Mouse (Mus musculus): ENCODE results near the gene Zfp541. TPM values are rescaled to one million over a fixed set of nuclear protein-coding genes. Genes with fewer than 3 reads are reported as not detected.

Gene Zfp541
- polyA plus RNA-seq, 1 experiment from 2014 or later, result 0.16 TPM

- Histone ChIP-seq H3K9me3 (ENCODE audit: control insufficient read depth, low read length) (no peaks in the 10 kb centered on the region), H3K27ac (no peak overlapping the region), H3K9ac (no peak overlapping the region), H3K27me3 (ENCODE audit: control insufficient read depth, insufficient read depth, low read length) (no peaks in the 10 kb centered on the region), H3K36me3 (replicated peaks; ENCODE audit: control insufficient read depth, insufficient read depth) (0 out of 2 replicates have a peak, but pooled peaks cover 6% of the 10 kb centered on the region), H3K4me3 (replicated peaks; ENCODE audit: low read length) (no peak overlapping the region), H3K4me1 (replicated peaks; ENCODE audit: control insufficient read depth, insufficient read depth, low read length) (no peaks in the 10 kb centered on the region; the same call in 1 of the 2 replicates), H3K4me2 (replicated peaks) (no peak overlapping the region)
- no peak for DNase-seq (ENCODE audit: low spot score)
- 84% methylated on average over 6 of the region's 6 CpGs for WGBS
- no peak for ATAC-seq (ENCODE audit: low FRiP score)
Observed at GRCm38 (mm10) chr7:16028102-16028927, 33.3 kb upstream of the Zfp541 start.

- no peaks in the 10 kb centered on the region for H3K27me3 ChIP-seq (ENCODE audit: control insufficient read depth, insufficient read depth, low read length)
- no peak overlapping the region for H3K4me2 ChIP-seq (replicated peaks)
- no peaks in the 10 kb centered on the region for H3K9me3 ChIP-seq (ENCODE audit: control insufficient read depth, low read length)
- H3K9ac ChIP-seq, result no peak overlapping the region
- 90% methylated on average over 4 of the region's 4 CpGs for WGBS
- no peaks in the 10 kb centered on the region; the same call in 1 of the 2 replicates for H3K4me1 ChIP-seq (replicated peaks; ENCODE audit: control insufficient read depth, insufficient read depth, low read length)
- H3K36me3 ChIP-seq (replicated peaks; ENCODE audit: control insufficient read depth, insufficient read depth), result 0 out of 2 replicates have a peak, but pooled peaks cover 6% of the 10 kb centered on the region
- no peak overlapping the region for H3K4me3 ChIP-seq (replicated peaks; ENCODE audit: low read length)
- H3K27ac ChIP-seq, result no peak overlapping the region
- ATAC-seq (ENCODE audit: low FRiP score) (no peak), DNase-seq (ENCODE audit: low spot score) (no peak)
Observed at GRCm38 (mm10) chr7:16031072-16031471, 30.5 kb upstream of the Zfp541 start.

- Histone ChIP-seq H3K27ac (no peak overlapping the region), H3K9me3 (ENCODE audit: control insufficient read depth, low read length) (no peaks in the 10 kb centered on the region), H3K9ac (no peak overlapping the region), H3K4me2 (replicated peaks) (no peak overlapping the region), H3K4me3 (replicated peaks; ENCODE audit: low read length) (no peak overlapping the region), H3K4me1 (replicated peaks; ENCODE audit: control insufficient read depth, insufficient read depth, low read length) (no peaks in the 10 kb centered on the region; the same call in 1 of the 2 replicates), H3K27me3 (ENCODE audit: control insufficient read depth, insufficient read depth, low read length) (no peaks in the 10 kb centered on the region), H3K36me3 (replicated peaks; ENCODE audit: control insufficient read depth, insufficient read depth) (0 out of 2 replicates have a peak, but pooled peaks cover 6% of the 10 kb centered on the region)
- WGBS, result 100% methylated on average over 1 of the region's 1 CpGs
- ATAC-seq (ENCODE audit: low FRiP score) (no peak), DNase-seq (ENCODE audit: low spot score) (no peak)
Observed at GRCm38 (mm10) chr7:16033059-16033458, 28.6 kb upstream of the Zfp541 start.

- Histone ChIP-seq H3K9me3 (ENCODE audit: control insufficient read depth, low read length) (no peaks in the 10 kb centered on the region), H3K4me3 (replicated peaks; ENCODE audit: low read length) (no peak overlapping the region), H3K4me1 (replicated peaks; ENCODE audit: control insufficient read depth, insufficient read depth, low read length) (no peaks in the 10 kb centered on the region; the same call in 1 of the 2 replicates), H3K27me3 (ENCODE audit: control insufficient read depth, insufficient read depth, low read length) (no peaks in the 10 kb centered on the region), H3K4me2 (replicated peaks) (no peak overlapping the region), H3K36me3 (replicated peaks; ENCODE audit: control insufficient read depth, insufficient read depth) (0 out of 2 replicates have a peak, but pooled peaks cover 6% of the 10 kb centered on the region), H3K27ac (no peak overlapping the region), H3K9ac (no peak overlapping the region)
- ATAC-seq (ENCODE audit: low FRiP score) (no peak), DNase-seq (ENCODE audit: low spot score) (no peak)
- 96% methylated on average over 8 of the region's 8 CpGs for WGBS
Observed at GRCm38 (mm10) chr7:16033580-16034461, 27.8 kb upstream of the Zfp541 start.

- no peak; the same call in 1 of the 2 replicates for ATAC-seq (ENCODE audit: low FRiP score)
- Histone ChIP-seq H3K9me3 (ENCODE audit: control insufficient read depth, low read length) (no peaks in the 10 kb centered on the region), H3K9ac (no peak overlapping the region)
Observed at GRCm38 (mm10) chr7:16036972-16037371, 24.6 kb upstream of the Zfp541 start.

GRCm38 (mm10) chr7:16039363-16039762 is 22.3 kb upstream of the Zfp541 start:
- ATAC-seq (ENCODE audit: low FRiP score), result no peak
- Histone ChIP-seq H3K4me3 (replicated peaks; ENCODE audit: low read length) (no peak overlapping the region), H3K4me2 (replicated peaks) (no peak overlapping the region), H3K9ac (no peak overlapping the region), H3K27ac (no peak overlapping the region), H3K9me3 (ENCODE audit: control insufficient read depth, low read length) (no peaks in the 10 kb centered on the region), H3K36me3 (replicated peaks; ENCODE audit: control insufficient read depth, insufficient read depth) (peaks cover 8% of the 10 kb centered on the region; the same call in 1 of the 2 replicates), H3K27me3 (ENCODE audit: control insufficient read depth, insufficient read depth, low read length) (no peaks in the 10 kb centered on the region), H3K4me1 (replicated peaks; ENCODE audit: control insufficient read depth, insufficient read depth, low read length) (peaks cover 9% of the 10 kb centered on the region)
- DNase-seq (ENCODE audit: low spot score), result no peak
- 97% methylated on average over 5 of the region's 5 CpGs for WGBS

More at GRCm38 (mm10) chr7:16036972-16037371, 24.6 kb upstream of the Zfp541 start:
- WGBS, result 95% methylated on average over 6 of the region's 6 CpGs
- Histone ChIP-seq H3K4me1 (replicated peaks; ENCODE audit: control insufficient read depth, insufficient read depth, low read length) (no peaks in the 10 kb centered on the region), H3K27ac (no peak overlapping the region), H3K4me2 (replicated peaks) (no peak overlapping the region), H3K4me3 (replicated peaks; ENCODE audit: low read length) (no peak overlapping the region), H3K27me3 (ENCODE audit: control insufficient read depth, insufficient read depth, low read length) (no peaks in the 10 kb centered on the region), H3K36me3 (replicated peaks; ENCODE audit: control insufficient read depth, insufficient read depth) (0 out of 2 replicates have a peak, but pooled peaks cover 2% of the 10 kb centered on the region)
- no peak for DNase-seq (ENCODE audit: low spot score)

GRCm38 (mm10) chr7:16041208-16041607 is 20.4 kb upstream of the Zfp541 start:
- no peaks in the 10 kb centered on the region for H3K27me3 ChIP-seq (ENCODE audit: control insufficient read depth, insufficient read depth, low read length)
- H3K9ac ChIP-seq, result no peak overlapping the region
- peaks cover 8% of the 10 kb centered on the region; the same call in 1 of the 2 replicates for H3K36me3 ChIP-seq (replicated peaks; ENCODE audit: control insufficient read depth, insufficient read depth)
- no peak overlapping the region for H3K4me3 ChIP-seq (replicated peaks; ENCODE audit: low read length)
- H3K9me3 ChIP-seq (ENCODE audit: control insufficient read depth, low read length), result no peaks in the 10 kb centered on the region
- 86% methylated on average over 2 of the region's 2 CpGs for WGBS
- peaks cover 27% of the 10 kb centered on the region for H3K4me1 ChIP-seq (replicated peaks; ENCODE audit: control insufficient read depth, insufficient read depth, low read length)
- ATAC-seq (ENCODE audit: low FRiP score) (no peak), DNase-seq (ENCODE audit: low spot score) (no peak)
- H3K27ac ChIP-seq, result no peak overlapping the region
- H3K4me2 ChIP-seq (replicated peaks), result no peak overlapping the region

- Histone ChIP-seq H3K27ac (no peak overlapping the region), H3K36me3 (replicated peaks; ENCODE audit: control insufficient read depth, insufficient read depth) (peaks cover 8% of the 10 kb centered on the region; the same call in 1 of the 2 replicates), H3K4me1 (replicated peaks; ENCODE audit: control insufficient read depth, insufficient read depth, low read length) (peaks cover 28% of the 10 kb centered on the region), H3K4me2 (replicated peaks) (no peak overlapping the region), H3K9ac (peak overlapping the region; percentile 38; the same call in 1 of the 2 replicates), H3K4me3 (replicated peaks; ENCODE audit: low read length) (no peak overlapping the region), H3K27me3 (ENCODE audit: control insufficient read depth, insufficient read depth, low read length) (no peaks in the 10 kb centered on the region), H3K9me3 (ENCODE audit: control insufficient read depth, low read length) (no peaks in the 10 kb centered on the region)
- ATAC-seq (ENCODE audit: low FRiP score) (no peak), DNase-seq (ENCODE audit: low spot score) (no peak)
- 78% methylated on average over 10 of the region's 10 CpGs for WGBS
Observed at GRCm38 (mm10) chr7:16042850-16043775, 18.5 kb upstream of the Zfp541 start.
